Mouse (Mus musculus): ENCODE data around the gene B430305J03Rik. TPM values are rescaled to one million over a fixed set of nuclear protein-coding genes. Genes with fewer than 3 reads are reported as not detected.

The B430305J03Rik gene
- total and polyA plus RNA-seq, 2 experiments from 2014 or later: 2.8 TPM; not detected in 1

DNA sequence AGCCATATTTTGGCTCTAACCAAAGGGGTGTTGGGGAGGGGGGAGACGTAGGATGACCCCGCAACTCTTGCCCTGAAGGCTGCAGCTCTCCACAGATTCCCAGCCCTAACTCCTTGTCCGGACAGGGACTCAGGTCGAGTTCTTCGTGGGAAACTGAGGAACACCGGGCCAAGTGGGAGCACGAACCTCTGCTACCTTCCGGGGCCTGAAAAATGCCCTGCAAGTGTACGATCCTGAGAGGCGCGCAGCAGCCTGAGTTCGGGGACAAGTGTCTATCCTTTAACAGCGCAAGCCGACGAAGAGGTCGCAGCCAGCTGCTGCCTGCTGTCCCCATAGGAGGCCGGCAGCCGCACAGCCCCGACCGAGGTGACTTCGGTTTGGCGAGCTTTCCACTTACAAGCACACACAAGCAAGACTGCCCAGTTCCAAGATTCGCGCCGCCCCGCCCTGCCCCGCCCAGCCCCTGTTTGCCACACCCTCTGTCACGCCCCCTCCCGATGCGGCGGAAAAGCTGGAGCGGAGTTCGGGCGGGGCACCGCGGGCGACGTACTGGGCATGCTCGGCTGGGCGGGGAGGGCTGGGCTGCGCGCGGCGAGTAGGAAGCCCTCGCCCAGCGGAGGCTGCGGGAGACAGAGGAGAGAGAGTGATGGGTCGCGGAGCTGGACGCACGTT, 1.6 kb downstream of the B430305J03Rik start:
- Histone ChIP-seq H3K4me3 (ENCODE audit: low read depth, low read length) (peak overlapping the region; percentile 82), H3K36me3 (ENCODE audit: insufficient read depth) (0 out of 2 replicates have a peak, but pooled peaks cover 4% of the 10 kb centered on the region), H3K27me3 (ENCODE audit: insufficient read depth, low read length) (no peaks in the 10 kb centered on the region), H3K9ac (peak overlapping the region; percentile 73), H3K4me2 (ENCODE audit: low read depth) (peak overlapping the region; percentile 86), H3K9me3 (ENCODE audit: low read length) (no peaks in the 10 kb centered on the region), H3K27ac (ENCODE audit: low read depth, low read length) (peak overlapping the region; percentile 90), H3K4me1 (ENCODE audit: insufficient read depth) (peaks cover 17% of the 10 kb centered on the region; the same call in 1 of the 2 replicates)
- 0 out of 2 replicates have a peak, but pooled peaks have one; percentile 6 for TF ChIP-seq CTCF (IDR thresholded peaks at IDR 0.05; ENCODE audit: low read depth)
- ATAC-seq (peak; percentile 91), DNase-seq (peak; percentile 97)
- WGBS: under 1% methylated on average over 49 of the region's 51 CpGs

DNA sequence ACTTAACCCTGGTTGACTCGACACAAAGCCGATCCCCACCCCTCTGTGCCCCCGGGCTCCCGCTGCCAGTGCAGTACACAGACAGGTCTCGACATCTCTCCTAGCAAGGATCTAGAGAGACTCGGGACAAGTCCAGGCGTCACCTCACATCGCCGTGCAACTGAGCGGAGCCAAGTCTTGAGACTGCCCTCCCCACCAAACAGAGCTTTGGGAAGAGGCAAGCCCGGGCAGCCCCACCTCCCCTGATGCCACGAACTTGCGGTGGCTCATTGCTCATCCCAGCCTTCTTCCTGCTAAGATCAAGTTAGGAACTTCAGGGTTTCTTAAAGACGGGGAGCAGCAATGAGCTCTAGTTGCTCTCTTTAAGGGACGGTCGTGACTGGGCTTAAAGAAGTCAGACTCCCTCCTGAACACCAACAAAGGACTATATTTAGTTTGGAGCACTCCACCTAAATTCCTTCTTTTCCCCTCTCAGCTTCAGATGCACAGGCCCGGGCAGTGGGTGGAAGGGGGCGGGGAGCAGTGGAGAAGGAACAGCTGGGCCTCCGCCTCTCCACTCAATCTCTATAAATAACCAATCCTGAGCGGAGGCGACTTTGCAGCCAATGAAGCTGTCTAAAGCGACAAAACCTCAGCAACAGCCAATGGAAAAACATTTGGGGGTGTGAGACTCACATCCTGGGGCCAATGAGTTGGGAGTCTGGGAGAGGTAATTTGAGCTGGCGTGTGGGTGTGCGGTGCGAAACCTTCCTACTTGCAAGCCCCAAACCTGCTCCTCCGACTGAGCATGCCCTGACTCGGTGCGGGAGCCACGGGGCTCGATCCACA, 2.4 kb downstream of the B430305J03Rik start:
- peak overlapping the region; percentile 90 for H3K27ac ChIP-seq (ENCODE audit: low read depth, low read length)
- DNase-seq: peak; percentile 95
- H3K4me2 ChIP-seq (ENCODE audit: low read depth): peak overlapping the region; percentile 86
- no peaks in the 10 kb centered on the region for H3K27me3 ChIP-seq (ENCODE audit: insufficient read depth, low read length)
- peaks cover 15% of the 10 kb centered on the region; the same call in 1 of the 2 replicates for H3K4me1 ChIP-seq (ENCODE audit: insufficient read depth)
- ATAC-seq: peak; percentile 93
- no peak for TF ChIP-seq CTCF (IDR thresholded peaks at IDR 0.05; ENCODE audit: low read depth)
- H3K9me3 ChIP-seq (ENCODE audit: low read length): no peaks in the 10 kb centered on the region
- 1% methylated on average over 30 of the region's 30 CpGs for WGBS
- peak overlapping the region; percentile 82 for H3K4me3 ChIP-seq (ENCODE audit: low read depth, low read length)
- no peaks in the 10 kb centered on the region for H3K36me3 ChIP-seq (ENCODE audit: insufficient read depth)
- H3K9ac ChIP-seq: peak overlapping the region; percentile 39

DNA sequence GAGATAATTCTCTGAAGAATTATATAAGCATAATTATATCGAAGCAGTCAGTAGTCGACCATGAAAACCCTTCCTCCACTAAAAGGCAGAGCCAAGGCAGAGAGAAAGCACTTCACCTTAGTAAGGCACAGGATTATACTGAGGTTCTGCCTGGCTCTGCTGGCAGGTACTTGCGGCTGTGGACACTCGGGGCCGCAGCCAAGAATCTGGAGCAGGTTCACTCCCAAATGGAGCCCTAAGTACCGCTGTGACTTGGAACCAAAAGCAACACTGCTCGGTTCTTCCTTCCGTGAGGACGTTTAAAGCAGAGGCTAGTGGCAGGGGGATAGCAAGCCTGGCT, 3.0 kb downstream of the B430305J03Rik start:
- WGBS: 3% methylated on average over 9 of the region's 9 CpGs
- no peak for TF ChIP-seq CTCF (IDR thresholded peaks at IDR 0.05; ENCODE audit: low read depth)
- Histone ChIP-seq H3K4me1 (ENCODE audit: insufficient read depth) (peaks cover 10% of the 10 kb centered on the region; the same call in 1 of the 2 replicates), H3K9me3 (ENCODE audit: low read length) (no peaks in the 10 kb centered on the region), H3K36me3 (ENCODE audit: insufficient read depth) (no peaks in the 10 kb centered on the region), H3K9ac (peak overlapping the region; percentile 39), H3K4me2 (ENCODE audit: low read depth) (peak overlapping the region; percentile 86), H3K27ac (ENCODE audit: low read depth, low read length) (peak overlapping the region; percentile 74), H3K4me3 (ENCODE audit: low read depth, low read length) (peak overlapping the region; percentile 82), H3K27me3 (ENCODE audit: insufficient read depth, low read length) (no peaks in the 10 kb centered on the region)
- DNase-seq (no peak), ATAC-seq (no peak)

- no peaks in the 10 kb centered on the region for H3K36me3 ChIP-seq (ENCODE audit: insufficient read depth)
- no peak within 1 kb of the TSS for H3K4me2 ChIP-seq (ENCODE audit: low read depth)
- no peak for TF ChIP-seq CTCF (IDR thresholded peaks at IDR 0.05; ENCODE audit: low read depth)
- H3K9ac ChIP-seq: no peak within 1 kb of the TSS
- no peak for ATAC-seq
- no peaks in the 10 kb centered on the region for H3K4me1 ChIP-seq (ENCODE audit: insufficient read depth)
- 90% methylated on average over 1 of the region's 1 CpGs for WGBS
- DNase-seq: no peak
- H3K9me3 ChIP-seq (ENCODE audit: low read length): no peaks in the 10 kb centered on the region
- no peaks in the 10 kb centered on the region for H3K27me3 ChIP-seq (ENCODE audit: insufficient read depth, low read length)
- no peak within 1 kb of the TSS for H3K27ac ChIP-seq (ENCODE audit: low read depth, low read length)
- H3K4me3 ChIP-seq (ENCODE audit: low read depth, low read length): no peak within 1 kb of the TSS
These were observed 4.4 kb downstream of the B430305J03Rik start, which contains the start of gene Rap2b for GRCm38 (mm10) chr3:61361338-61361737. Gene Rap2b, plus strand, starts transcription at chr3:61361638.

GRCm38 (mm10) chr3:61358756-61359293, 6.9 kb downstream of the B430305J03Rik start:
- H3K27me3 ChIP-seq (ENCODE audit: insufficient read depth, low read length): no peaks in the 10 kb centered on the region
- H3K4me2 ChIP-seq (ENCODE audit: low read depth): no peak overlapping the region
- no peak for ATAC-seq
- H3K27ac ChIP-seq (ENCODE audit: low read depth, low read length): no peak overlapping the region
- H3K9ac ChIP-seq: no peak overlapping the region
- TF ChIP-seq CTCF (IDR thresholded peaks at IDR 0.05; ENCODE audit: low read depth): no peak
- no peak for DNase-seq
- H3K9me3 ChIP-seq (ENCODE audit: low read length): no peaks in the 10 kb centered on the region
- no peak overlapping the region for H3K4me3 ChIP-seq (ENCODE audit: low read depth, low read length)
- WGBS: 49% methylated on average over 7 of the region's 7 CpGs
- H3K4me1 ChIP-seq (ENCODE audit: insufficient read depth): no peaks in the 10 kb centered on the region
- H3K36me3 ChIP-seq (ENCODE audit: insufficient read depth): no peaks in the 10 kb centered on the region

- ATAC-seq (peak; percentile 41; the same call in 1 of the 2 replicates), DNase-seq (peak; percentile 60)
- no peak overlapping the region for H3K4me2 ChIP-seq (ENCODE audit: low read depth)
- no peak overlapping the region for H3K27ac ChIP-seq (ENCODE audit: low read depth, low read length)
- 18% methylated on average over 6 of the region's 6 CpGs for WGBS
- TF ChIP-seq CTCF (IDR thresholded peaks at IDR 0.05; ENCODE audit: low read depth): no peak
- H3K4me3 ChIP-seq (ENCODE audit: low read depth, low read length): no peak overlapping the region
- no peaks in the 10 kb centered on the region for H3K4me1 ChIP-seq (ENCODE audit: insufficient read depth)
- H3K36me3 ChIP-seq (ENCODE audit: insufficient read depth): no peaks in the 10 kb centered on the region
- no peaks in the 10 kb centered on the region for H3K27me3 ChIP-seq (ENCODE audit: insufficient read depth, low read length)
- no peak overlapping the region for H3K9ac ChIP-seq
- H3K9me3 ChIP-seq (ENCODE audit: low read length): no peaks in the 10 kb centered on the region
These were observed 7.6 kb downstream of the B430305J03Rik start for GRCm38 (mm10) chr3:61358107-61358506.
